Mouse (Mus musculus): Measurements from ENCODE around the gene Lrrc27. TPM values are rescaled to one million over a fixed set of nuclear protein-coding genes. Genes with fewer than 3 reads are reported as not detected.

Gene Lrrc27
- polyA plus RNA-seq, 1 experiment from 2014 or later, result 0.68 TPM

GRCm38 (mm10) chr7:139272639-139273396 is 60.0 kb downstream of the Lrrc27 start:
- no peak overlapping the region for H3K4me2 ChIP-seq (ENCODE audit: low read depth, low read length)
- H3K9ac ChIP-seq (ENCODE audit: low read depth, low read length), result no peak overlapping the region
- 5% methylated on average over 1 of the region's 1 CpGs for WGBS (ENCODE audit: insufficient replicate concordance)

DNA sequence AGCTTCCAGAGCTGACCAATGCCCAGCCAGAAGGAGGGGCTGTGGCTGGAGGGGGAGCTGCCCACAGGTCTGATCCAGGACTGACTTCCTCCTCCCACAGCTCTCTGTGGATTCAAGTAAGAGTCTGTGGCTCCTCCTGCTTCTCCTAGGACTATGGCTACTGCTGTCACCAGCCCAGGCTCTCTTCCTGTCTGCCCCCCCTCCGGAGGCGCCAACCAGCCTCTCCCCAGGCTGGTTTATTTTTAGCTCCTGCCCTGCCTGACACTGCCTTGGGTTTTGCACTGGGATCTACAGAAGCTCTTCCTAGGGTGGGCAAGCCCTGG is 60.6 kb downstream of the Lrrc27 start:
- H3K9ac ChIP-seq (ENCODE audit: low read depth, low read length), result no peak overlapping the region
- no peak overlapping the region for H3K4me3 ChIP-seq (ENCODE audit: low read depth, low read length)
- no peaks in the 10 kb centered on the region for H3K36me3 ChIP-seq (ENCODE audit: control insufficient read depth, insufficient read depth)
- no peaks in the 10 kb centered on the region for H3K27me3 ChIP-seq (ENCODE audit: control insufficient read depth, insufficient read depth, low read depth, low read length)
- H3K27ac ChIP-seq (ENCODE audit: low read length), result no peak overlapping the region
- H3K4me1 ChIP-seq (ENCODE audit: control insufficient read depth, low read depth, low read length), result peaks cover 6% of the 10 kb centered on the region
- no peak overlapping the region for H3K4me2 ChIP-seq (ENCODE audit: low read depth, low read length)
- ATAC-seq (ENCODE audit: low read depth), result peak; percentile 65
- 10% methylated on average over 2 of the region's 2 CpGs for WGBS (ENCODE audit: insufficient replicate concordance)
- no peaks in the 10 kb centered on the region for H3K9me3 ChIP-seq (replicated peaks; ENCODE audit: control insufficient read depth, low read length)

More at GRCm38 (mm10) chr7:139272639-139273396, 60.0 kb downstream of the Lrrc27 start:
- H3K9me3 ChIP-seq (replicated peaks; ENCODE audit: control insufficient read depth, low read length), result no peaks in the 10 kb centered on the region
- no peak overlapping the region for H3K27ac ChIP-seq (ENCODE audit: low read length)
- no peak overlapping the region for H3K4me3 ChIP-seq (ENCODE audit: low read depth, low read length)
- peaks cover 6% of the 10 kb centered on the region for H3K4me1 ChIP-seq (ENCODE audit: control insufficient read depth, low read depth, low read length)
- H3K36me3 ChIP-seq (ENCODE audit: control insufficient read depth, insufficient read depth), result no peaks in the 10 kb centered on the region
- H3K27me3 ChIP-seq (ENCODE audit: control insufficient read depth, insufficient read depth, low read depth, low read length), result no peaks in the 10 kb centered on the region
- peak; percentile 11; the same call in 1 of the 2 replicates for ATAC-seq (ENCODE audit: low read depth)

- Histone ChIP-seq H3K27me3 (ENCODE audit: control insufficient read depth, insufficient read depth, low read depth, low read length) (no peaks in the 10 kb centered on the region), H3K4me1 (ENCODE audit: control insufficient read depth, low read depth, low read length) (peaks cover 10% of the 10 kb centered on the region), H3K9ac (ENCODE audit: low read depth, low read length) (no peak overlapping the region), H3K4me3 (ENCODE audit: low read depth, low read length) (no peak overlapping the region), H3K27ac (ENCODE audit: low read length) (no peak overlapping the region), H3K9me3 (replicated peaks; ENCODE audit: control insufficient read depth, low read length) (no peaks in the 10 kb centered on the region), H3K36me3 (ENCODE audit: control insufficient read depth, insufficient read depth) (no peaks in the 10 kb centered on the region), H3K4me2 (ENCODE audit: low read depth, low read length) (no peak overlapping the region)
- WGBS (ENCODE audit: insufficient replicate concordance), result 61% methylated on average over 10 of the region's 10 CpGs
- no peak for ATAC-seq (ENCODE audit: low read depth)
Measured at GRCm38 (mm10) chr7:139275586-139275985, 62.8 kb downstream of the Lrrc27 start.

- H3K4me3 ChIP-seq (ENCODE audit: low read depth, low read length), result no peak overlapping the region
- peaks cover 15% of the 10 kb centered on the region for H3K4me1 ChIP-seq (ENCODE audit: control insufficient read depth, low read depth, low read length)
- H3K36me3 ChIP-seq (ENCODE audit: control insufficient read depth, insufficient read depth), result no peaks in the 10 kb centered on the region
- H3K9ac ChIP-seq (ENCODE audit: low read depth, low read length), result no peak overlapping the region
- no peak overlapping the region for H3K4me2 ChIP-seq (ENCODE audit: low read depth, low read length)
- no peak for ATAC-seq (ENCODE audit: low read depth)
- H3K27ac ChIP-seq (ENCODE audit: low read length), result no peak overlapping the region
- no peaks in the 10 kb centered on the region for H3K9me3 ChIP-seq (replicated peaks; ENCODE audit: control insufficient read depth, low read length)
- WGBS (ENCODE audit: insufficient replicate concordance), result 72% methylated on average over 10 of the region's 10 CpGs
- no peaks in the 10 kb centered on the region for H3K27me3 ChIP-seq (ENCODE audit: control insufficient read depth, insufficient read depth, low read depth, low read length)
Measured at GRCm38 (mm10) chr7:139276150-139276549, 63.4 kb downstream of the Lrrc27 start.

DNA sequence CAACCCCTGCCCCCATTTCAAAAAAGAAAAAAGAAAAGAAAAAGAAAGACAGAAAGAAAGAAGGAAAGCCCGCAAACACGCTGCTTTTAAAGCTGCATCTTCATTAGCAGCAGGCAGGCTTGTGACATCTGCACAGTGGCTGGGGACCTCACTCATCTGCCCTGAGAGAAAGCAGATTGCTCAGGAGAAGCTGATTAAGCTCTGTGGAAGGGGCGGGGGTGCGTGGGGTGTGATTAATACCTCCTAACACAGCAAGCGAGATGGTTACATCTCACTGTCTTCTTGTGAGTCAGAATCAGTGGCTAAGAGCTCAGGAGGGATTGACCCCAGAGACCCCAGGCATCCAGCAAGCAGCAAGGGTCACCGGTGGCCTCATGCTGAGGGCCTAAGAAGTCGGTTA is 64.7 kb downstream of the Lrrc27 start:
- Histone ChIP-seq H3K4me2 (ENCODE audit: low read depth, low read length) (no peak overlapping the region), H3K9ac (ENCODE audit: low read depth, low read length) (no peak overlapping the region), H3K9me3 (replicated peaks; ENCODE audit: control insufficient read depth, low read length) (no peaks in the 10 kb centered on the region), H3K27ac (ENCODE audit: low read length) (no peak overlapping the region), H3K4me1 (ENCODE audit: control insufficient read depth, low read depth, low read length) (peaks cover 12% of the 10 kb centered on the region), H3K36me3 (ENCODE audit: control insufficient read depth, insufficient read depth) (no peaks in the 10 kb centered on the region), H3K4me3 (ENCODE audit: low read depth, low read length) (no peak overlapping the region), H3K27me3 (ENCODE audit: control insufficient read depth, insufficient read depth, low read depth, low read length) (no peaks in the 10 kb centered on the region)
- no peak for ATAC-seq (ENCODE audit: low read depth)
- WGBS (ENCODE audit: insufficient replicate concordance), result 66% methylated on average over 7 of the region's 7 CpGs

GRCm38 (mm10) chr7:139279571-139279970 is 66.8 kb downstream of the Lrrc27 start:
- Histone ChIP-seq H3K36me3 (ENCODE audit: control insufficient read depth, insufficient read depth) (no peaks in the 10 kb centered on the region), H3K9me3 (replicated peaks; ENCODE audit: control insufficient read depth, low read length) (no peaks in the 10 kb centered on the region), H3K27ac (ENCODE audit: low read length) (no peak overlapping the region), H3K4me3 (ENCODE audit: low read depth, low read length) (no peak overlapping the region), H3K4me2 (ENCODE audit: low read depth, low read length) (no peak overlapping the region), H3K9ac (ENCODE audit: low read depth, low read length) (no peak overlapping the region), H3K27me3 (ENCODE audit: control insufficient read depth, insufficient read depth, low read depth, low read length) (no peaks in the 10 kb centered on the region), H3K4me1 (ENCODE audit: control insufficient read depth, low read depth, low read length) (peaks cover 9% of the 10 kb centered on the region)
- no peak for ATAC-seq (ENCODE audit: low read depth)
- WGBS (ENCODE audit: insufficient replicate concordance), result 54% methylated on average over 5 of the region's 5 CpGs

GRCm38 (mm10) chr7:139280044-139280443 is 67.3 kb downstream of the Lrrc27 start:
- H3K36me3 ChIP-seq (ENCODE audit: control insufficient read depth, insufficient read depth), result no peaks in the 10 kb centered on the region
- H3K4me3 ChIP-seq (ENCODE audit: low read depth, low read length), result no peak overlapping the region
- H3K9ac ChIP-seq (ENCODE audit: low read depth, low read length), result no peak overlapping the region
- H3K27ac ChIP-seq (ENCODE audit: low read length), result no peak overlapping the region
- 57% methylated on average over 1 of the region's 1 CpGs for WGBS (ENCODE audit: insufficient replicate concordance)
- H3K4me2 ChIP-seq (ENCODE audit: low read depth, low read length), result no peak overlapping the region
- no peaks in the 10 kb centered on the region for H3K27me3 ChIP-seq (ENCODE audit: control insufficient read depth, insufficient read depth, low read depth, low read length)
- H3K4me1 ChIP-seq (ENCODE audit: control insufficient read depth, low read depth, low read length), result peaks cover 9% of the 10 kb centered on the region
- H3K9me3 ChIP-seq (replicated peaks; ENCODE audit: control insufficient read depth, low read length), result no peaks in the 10 kb centered on the region
- no peak for ATAC-seq (ENCODE audit: low read depth)

DNA sequence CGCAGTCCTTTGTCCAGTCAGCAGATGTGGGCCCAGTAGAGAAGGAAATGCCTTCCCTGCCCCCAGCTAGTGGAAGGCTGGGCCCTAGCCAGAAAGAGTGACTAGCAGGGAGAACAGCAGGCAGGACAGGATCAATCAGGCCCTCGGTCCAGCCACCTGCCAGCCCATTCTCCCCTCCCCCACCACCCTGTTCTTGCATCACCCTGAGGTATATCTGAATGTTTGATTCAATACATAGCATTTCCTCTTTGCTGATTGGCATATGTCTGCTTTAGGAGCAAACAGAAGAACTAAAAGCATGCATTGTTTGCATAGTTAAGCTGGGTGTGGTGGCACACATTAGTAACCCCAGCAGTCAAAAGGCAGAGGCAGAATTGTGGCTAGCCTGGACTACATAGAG is 68.4 kb downstream of the Lrrc27 start:
- Histone ChIP-seq H3K9ac (ENCODE audit: low read depth, low read length) (no peak overlapping the region), H3K4me1 (ENCODE audit: control insufficient read depth, low read depth, low read length) (peaks cover 9% of the 10 kb centered on the region), H3K4me3 (ENCODE audit: low read depth, low read length) (no peak overlapping the region), H3K27me3 (ENCODE audit: control insufficient read depth, insufficient read depth, low read depth, low read length) (no peaks in the 10 kb centered on the region), H3K4me2 (ENCODE audit: low read depth, low read length) (no peak overlapping the region), H3K27ac (ENCODE audit: low read length) (no peak overlapping the region), H3K36me3 (ENCODE audit: control insufficient read depth, insufficient read depth) (no peaks in the 10 kb centered on the region), H3K9me3 (replicated peaks; ENCODE audit: control insufficient read depth, low read length) (no peaks in the 10 kb centered on the region)
- peak; percentile 77 for ATAC-seq (ENCODE audit: low read depth)
- WGBS (ENCODE audit: insufficient replicate concordance), result 34% methylated on average over 2 of the region's 2 CpGs

- no peak overlapping the region for H3K27ac ChIP-seq (ENCODE audit: low read length)
- no peaks in the 10 kb centered on the region for H3K9me3 ChIP-seq (replicated peaks; ENCODE audit: control insufficient read depth, low read length)
- no peaks in the 10 kb centered on the region for H3K27me3 ChIP-seq (ENCODE audit: control insufficient read depth, insufficient read depth, low read depth, low read length)
- no peak for ATAC-seq (ENCODE audit: low read depth)
- WGBS (ENCODE audit: insufficient replicate concordance), result 56% methylated on average over 3 of the region's 3 CpGs
- no peak overlapping the region for H3K9ac ChIP-seq (ENCODE audit: low read depth, low read length)
- peaks cover 9% of the 10 kb centered on the region for H3K4me1 ChIP-seq (ENCODE audit: control insufficient read depth, low read depth, low read length)
- H3K4me2 ChIP-seq (ENCODE audit: low read depth, low read length), result no peak overlapping the region
- H3K36me3 ChIP-seq (ENCODE audit: control insufficient read depth, insufficient read depth), result no peaks in the 10 kb centered on the region
- no peak overlapping the region for H3K4me3 ChIP-seq (ENCODE audit: low read depth, low read length)
Measured at GRCm38 (mm10) chr7:139282037-139282436, 69.2 kb downstream of the Lrrc27 start.

Measured in liver, embryonic 16.5 days (tissue).